In genomic region chr11:115202756-115203155, GRCm38 (mm10) we compare ENCODE assay signal across 12 mouse cellular contexts. TPM values are rescaled to one million over a fixed set of nuclear protein-coding genes. Genes with fewer than 3 reads are reported as not detected.
DNase-seq lines count a peak whose midpoint lies in the region; ATAC-seq and TF ChIP-seq lines count a peak whose summit lies in the region.
"Had no signal": no experiment of that assay in that cellular context is flagged by ENCODE, and none has a peak within 500 bp of the region (broad histone marks: within the 10 kb centered on the region; RNA-seq: fewer than 3 reads in every experiment).

No protein-coding gene starts in this region.

- no peak overlapping the region for H3K27ac ChIP-seq in forebrain, embryonic 15.5 days (replicated peaks)
- H3K27ac ChIP-seq in forebrain, embryonic 14.5 days (ENCODE audit: low read depth, low read length): no peak overlapping the region
- H3K27ac ChIP-seq in hindbrain, embryonic 10.5 days: peak overlapping the region; percentile 45; the same call in 1 of the 2 replicates
- no peak overlapping the region for H3K27ac ChIP-seq in hindbrain, embryonic 14.5 days
- no peak overlapping the region for H3K27ac ChIP-seq in limb, embryonic 14.5 days (replicated peaks; ENCODE audit: low read depth, low read length)
- no peak overlapping the region for H3K27ac ChIP-seq in limb, embryonic 10.5 days
- H3K27ac ChIP-seq: liver, embryonic 14.5 days; macrophage; midbrain, embryonic 15.5 days; stomach, postnatal 0 days had no signal

- ATAC-seq in forebrain, embryonic 15.5 days (replicated peaks): peak; percentile 46; the same call in 1 of the 2 replicates
- ATAC-seq in forebrain, embryonic 14.5 days: no peak
- no peak for ATAC-seq in hindbrain, embryonic 14.5 days (ENCODE audit: low FRiP score)
- ATAC-seq in limb, embryonic 14.5 days (ENCODE audit: low FRiP score, low read depth): 0 out of 2 replicates have a peak, but pooled peaks have one; percentile 12

- no peaks in the 10 kb centered on the region for H3K4me1 ChIP-seq in forebrain, embryonic 15.5 days
- no peaks in the 10 kb centered on the region for H3K4me1 ChIP-seq in forebrain, embryonic 14.5 days (ENCODE audit: control insufficient read depth, insufficient read depth, low read length)
- peaks cover 48% of the 10 kb centered on the region for H3K4me1 ChIP-seq in hindbrain, embryonic 10.5 days (replicated peaks)
- 0 out of 2 replicates have a peak, but pooled peaks cover 5% of the 10 kb centered on the region for H3K4me1 ChIP-seq in hindbrain, embryonic 14.5 days (replicated peaks; ENCODE audit: control insufficient read depth, insufficient read depth, low read length)
- no peaks in the 10 kb centered on the region for H3K4me1 ChIP-seq in limb, embryonic 14.5 days (ENCODE audit: control insufficient read depth, insufficient read depth, low read length)
- H3K4me1 ChIP-seq in limb, embryonic 10.5 days: peaks cover 25% of the 10 kb centered on the region
- H3K4me1 ChIP-seq: heart, embryonic 12.5 days had no signal

- H3K9ac ChIP-seq in forebrain, embryonic 15.5 days (replicated peaks): no peak overlapping the region
- H3K9ac ChIP-seq in forebrain, embryonic 14.5 days (ENCODE audit: low read length): no peak overlapping the region
- H3K9ac ChIP-seq in hindbrain, embryonic 14.5 days: no peak overlapping the region
- no peak overlapping the region for H3K9ac ChIP-seq in limb, embryonic 14.5 days (ENCODE audit: low read depth, low read length, severe bottlenecking)
- H3K9ac ChIP-seq: forebrain, postnatal 0 days; heart, embryonic 12.5 days; liver, embryonic 14.5 days; midbrain, embryonic 15.5 days had no signal

- 95% methylated on average over 9 of the region's 9 CpGs for WGBS in forebrain, embryonic 15.5 days
- 95% methylated on average over 9 of the region's 9 CpGs for WGBS in forebrain, embryonic 14.5 days
- 93% methylated on average over 9 of the region's 9 CpGs for WGBS in hindbrain, embryonic 10.5 days
- 86% methylated on average over 9 of the region's 9 CpGs for WGBS in hindbrain, embryonic 14.5 days
- 89% methylated on average over 9 of the region's 9 CpGs for WGBS in limb, embryonic 14.5 days
- WGBS in limb, embryonic 10.5 days: 95% methylated on average over 9 of the region's 9 CpGs

- H3K4me3 ChIP-seq in forebrain, embryonic 15.5 days: no peak overlapping the region
- no peak overlapping the region for H3K4me3 ChIP-seq in forebrain, embryonic 14.5 days (ENCODE audit: low read depth, low read length)
- no peak overlapping the region for H3K4me3 ChIP-seq in hindbrain, embryonic 10.5 days
- no peak overlapping the region for H3K4me3 ChIP-seq in hindbrain, embryonic 14.5 days (replicated peaks; ENCODE audit: low read length)
- no peak overlapping the region for H3K4me3 ChIP-seq in limb, embryonic 14.5 days (replicated peaks; ENCODE audit: low read length)
- no peak overlapping the region for H3K4me3 ChIP-seq in limb, embryonic 10.5 days
- H3K4me3 ChIP-seq: heart, embryonic 12.5 days; midbrain, embryonic 15.5 days had no signal

- no peak for DNase-seq in forebrain, embryonic 14.5 days (ENCODE audit: low spot score)
- DNase-seq in hindbrain, embryonic 10.5 days (ENCODE audit: low spot score): no peak
- DNase-seq in hindbrain, embryonic 14.5 days (ENCODE audit: low spot score): no peak
- DNase-seq in limb, embryonic 14.5 days (ENCODE audit: low spot score): no peak
- no peak for DNase-seq in limb, embryonic 10.5 days (ENCODE audit: low spot score)

- no peak overlapping the region for H3K4me2 ChIP-seq in forebrain, embryonic 15.5 days (replicated peaks)
- H3K4me2 ChIP-seq in forebrain, embryonic 14.5 days (ENCODE audit: low read length): no peak overlapping the region
- H3K4me2 ChIP-seq in hindbrain, embryonic 14.5 days (replicated peaks): no peak overlapping the region
- H3K4me2 ChIP-seq in limb, embryonic 14.5 days (replicated peaks; ENCODE audit: low read depth, low read length, severe bottlenecking): no peak overlapping the region
- H3K4me2 ChIP-seq: heart, embryonic 12.5 days; midbrain, embryonic 15.5 days had no signal

- H3K9me3 ChIP-seq in forebrain, embryonic 15.5 days: no peaks in the 10 kb centered on the region
- no peaks in the 10 kb centered on the region for H3K9me3 ChIP-seq in forebrain, embryonic 14.5 days (replicated peaks; ENCODE audit: control insufficient read depth, low read length)
- H3K9me3 ChIP-seq in hindbrain, embryonic 10.5 days: no peaks in the 10 kb centered on the region
- no peaks in the 10 kb centered on the region for H3K9me3 ChIP-seq in hindbrain, embryonic 14.5 days (ENCODE audit: control insufficient read depth, low read length)
- H3K9me3 ChIP-seq in limb, embryonic 14.5 days (ENCODE audit: control insufficient read depth, low read length): no peaks in the 10 kb centered on the region
- H3K9me3 ChIP-seq in limb, embryonic 10.5 days (replicated peaks): no peaks in the 10 kb centered on the region
- H3K9me3 ChIP-seq: heart, embryonic 12.5 days; midbrain, embryonic 15.5 days had no signal

- TF ChIP-seq POLR2A in limb, embryonic 14.5 days (IDR thresholded peaks at IDR 0.05; ENCODE audit: borderline replicate concordance, extremely low read depth, insufficient read depth, insufficient read length): no peak

- no peaks in the 10 kb centered on the region for H3K27me3 ChIP-seq in forebrain, embryonic 15.5 days
- no peaks in the 10 kb centered on the region for H3K27me3 ChIP-seq in forebrain, embryonic 14.5 days (replicated peaks; ENCODE audit: control insufficient read depth, insufficient read depth, low read length)
- H3K27me3 ChIP-seq in hindbrain, embryonic 10.5 days (ENCODE audit: insufficient read depth, poor library complexity, severe bottlenecking): peaks cover 9% of the 10 kb centered on the region
- H3K27me3 ChIP-seq in hindbrain, embryonic 14.5 days (ENCODE audit: control insufficient read depth, insufficient read depth, low read length): no peaks in the 10 kb centered on the region
- no peaks in the 10 kb centered on the region for H3K27me3 ChIP-seq in limb, embryonic 14.5 days (ENCODE audit: control insufficient read depth, insufficient read depth, low read length)
- peaks cover 35% of the 10 kb centered on the region for H3K27me3 ChIP-seq in limb, embryonic 10.5 days (ENCODE audit: low read depth, poor library complexity, severe bottlenecking)
- H3K27me3 ChIP-seq: midbrain, embryonic 15.5 days had no signal

- H3K36me3 ChIP-seq in forebrain, embryonic 15.5 days: peaks cover 28% of the 10 kb centered on the region
- H3K36me3 ChIP-seq in forebrain, embryonic 14.5 days (ENCODE audit: control insufficient read depth, insufficient read depth, low read length): peaks cover 45% of the 10 kb centered on the region
- H3K36me3 ChIP-seq in hindbrain, embryonic 10.5 days: peaks cover 59% of the 10 kb centered on the region
- H3K36me3 ChIP-seq in hindbrain, embryonic 14.5 days (replicated peaks; ENCODE audit: control insufficient read depth, insufficient read depth): peaks cover 59% of the 10 kb centered on the region
- H3K36me3 ChIP-seq in limb, embryonic 14.5 days (ENCODE audit: control insufficient read depth, insufficient read depth, low read length): peaks cover 38% of the 10 kb centered on the region
- peaks cover 39% of the 10 kb centered on the region for H3K36me3 ChIP-seq in limb, embryonic 10.5 days

RNA-seq across cellular contexts. Expression of gene Nat9, which starts 15.1 kb away (rescaled TPM):
- polyA plus RNA-seq in forebrain, embryonic 15.5 days (2015; fragmentation: Nextera tagmentation; extraction: Ambion mirVana): 19.0 and 24.1 TPM in 2 replicates
- 19.5 and 20.4 TPM in 2 replicates for polyA plus RNA-seq in forebrain, embryonic 14.5 days (2014; fragmentation: Nextera tagmentation; extraction: Ambion mirVana)
- polyA plus RNA-seq in hindbrain, embryonic 10.5 days (2016; fragmentation: Nextera tagmentation; extraction: Ambion mirVana): 18.7 and 24.3 TPM in 2 replicates
- 18.2 and 20.0 TPM in 2 replicates for polyA plus RNA-seq in hindbrain, embryonic 14.5 days (2014; fragmentation: Nextera tagmentation; extraction: Ambion mirVana)
- 25.6 and 32.1 TPM in 2 replicates for polyA plus RNA-seq in limb, embryonic 14.5 days (2012; rRNA removed)
- polyA plus RNA-seq in limb, embryonic 14.5 days (2014; fragmentation: Nextera tagmentation; extraction: Ambion mirVana): 20.0 and 24.3 TPM in 2 replicates
- 15.6 and 22.7 TPM in 2 replicates for polyA plus RNA-seq in limb, embryonic 10.5 days (2016; fragmentation: Nextera tagmentation; extraction: Ambion mirVana)

RNA-seq across cellular contexts. Expression of gene Tmem104, which starts 15.5 kb away (rescaled TPM):
- polyA plus RNA-seq in forebrain, embryonic 15.5 days (2015; fragmentation: Nextera tagmentation; extraction: Ambion mirVana): 10.8 and 12.4 TPM in 2 replicates
- 6.3 and 8.5 TPM in 2 replicates for polyA plus RNA-seq in forebrain, embryonic 14.5 days (2014; fragmentation: Nextera tagmentation; extraction: Ambion mirVana)
- polyA plus RNA-seq in hindbrain, embryonic 10.5 days (2016; fragmentation: Nextera tagmentation; extraction: Ambion mirVana): 6.9 and 10.6 TPM in 2 replicates
- 10.7 and 11.7 TPM in 2 replicates for polyA plus RNA-seq in hindbrain, embryonic 14.5 days (2014; fragmentation: Nextera tagmentation; extraction: Ambion mirVana)
- polyA plus RNA-seq in limb, embryonic 14.5 days (2012; rRNA removed): 9.2 and 16.9 TPM in 2 replicates
- polyA plus RNA-seq in limb, embryonic 14.5 days (2014; fragmentation: Nextera tagmentation; extraction: Ambion mirVana): 11.4 and 12.4 TPM in 2 replicates
- polyA plus RNA-seq in limb, embryonic 10.5 days (2016; fragmentation: Nextera tagmentation; extraction: Ambion mirVana): 9.1 and 9.8 TPM in 2 replicates

RNA-seq across cellular contexts. Expression of gene Slc9a3r1, which starts 39.6 kb away (rescaled TPM):
- polyA plus RNA-seq in forebrain, embryonic 15.5 days (2015; fragmentation: Nextera tagmentation; extraction: Ambion mirVana): 45.8 and 50.5 TPM in 2 replicates
- polyA plus RNA-seq in forebrain, embryonic 14.5 days (2014; fragmentation: Nextera tagmentation; extraction: Ambion mirVana): 39.4 and 48.4 TPM in 2 replicates
- polyA plus RNA-seq in hindbrain, embryonic 10.5 days (2016; fragmentation: Nextera tagmentation; extraction: Ambion mirVana): 39.6 and 49.8 TPM in 2 replicates
- 60.5 and 65.9 TPM in 2 replicates for polyA plus RNA-seq in hindbrain, embryonic 14.5 days (2014; fragmentation: Nextera tagmentation; extraction: Ambion mirVana)
- polyA plus RNA-seq in limb, embryonic 14.5 days (2012; rRNA removed): 19.1 and 22.0 TPM in 2 replicates
- 29.9 and 33.7 TPM in 2 replicates for polyA plus RNA-seq in limb, embryonic 14.5 days (2014; fragmentation: Nextera tagmentation; extraction: Ambion mirVana)
- polyA plus RNA-seq in limb, embryonic 10.5 days (2016; fragmentation: Nextera tagmentation; extraction: Ambion mirVana): 30.7 and 32.2 TPM in 2 replicates

Comparison
In these comparisons a context has a peak if more than half of its experiments do, and no peak if none do; other contexts are left out.
1. ATAC-seq: peak in forebrain, embryonic 15.5 days (single experiment) and limb, embryonic 14.5 days (single experiment); none in forebrain, embryonic 14.5 days (single experiment) and hindbrain, embryonic 14.5 days (single experiment).